Mouse (Mus musculus) hindbrain, embryonic 11.5 days (tissue): ENCODE data around the gene Ror1. TPM values are rescaled to one million over a fixed set of nuclear protein-coding genes. Genes with fewer than 3 reads are reported as not detected.

Experiments
- ATAC-seq: fragments of 200-750 bp; cut with Nextera tagmentation; 2 replicates; pipeline ENCODE4 v1.8.0; 2017; ENCODE audit warnings: mild to moderate bottlenecking, moderate TSS enrichment, moderate library complexity; ENCODE audit not compliant: low FRiP score
- DNase-seq: peaks from one replicate; pipeline ENCODE4 v3.0.0-alpha.2; 2015; ENCODE audit warnings: low spot score
- H3K27ac ChIP-seq: fragments of 300-500 bp; sonication (generic); 2 replicates; pipeline ENCODE4 v1.5.1; 2014; ENCODE audit warnings: mild to moderate bottlenecking, low read depth, low read length
- H3K27me3 ChIP-seq: fragments of 300-500 bp; sonication (generic); 2 replicates; pipeline ENCODE4 v1.6.1; 2014; ENCODE audit warnings: mild to moderate bottlenecking, low read length, moderate library complexity, mixed read lengths; ENCODE audit not compliant: control insufficient read depth, insufficient read depth
- H3K36me3 ChIP-seq: fragments of 300-500 bp; sonication (generic); 2 replicates; pipeline ENCODE4 v1.6.1; 2014; ENCODE audit warnings: mild to moderate bottlenecking, low read length, moderate library complexity, mixed read lengths; ENCODE audit not compliant: control insufficient read depth, insufficient read depth
- H3K4me1 ChIP-seq: fragments of 300-500 bp; sonication (generic); replicated peaks from 2 replicates; pipeline ENCODE4 v1.6.1; 2014; ENCODE audit warnings: low read length, mixed read lengths; ENCODE audit not compliant: control insufficient read depth, insufficient read depth
- H3K4me2 ChIP-seq: fragments of 300-500 bp; sonication (generic); replicated peaks from 2 replicates; pipeline ENCODE4 v1.6.1; 2014; ENCODE audit warnings: mild to moderate bottlenecking, low read depth, low read length
- H3K4me3 ChIP-seq: fragments of 300-500 bp; sonication (generic); 2 replicates; pipeline ENCODE4 v1.5.1; 2014; ENCODE audit warnings: low read depth, low read length
- H3K9ac ChIP-seq: fragments of 300-500 bp; sonication (generic); 2 replicates; pipeline ENCODE4 v1.6.1; 2014; ENCODE audit warnings: low read depth, low read length
- H3K9me3 ChIP-seq: fragments of 300-500 bp; sonication (generic); 2 replicates; pipeline ENCODE4 v1.6.1; 2016; ENCODE audit warnings: low read length; ENCODE audit not compliant: control insufficient read depth
- WGBS: fragments of 180-500 bp; shearing (Covaris S2); extraction: QIAGEN DNeasy Blood & Tissue Kit; methylation state at CpG from one replicate; pipeline ENCODE4 v1.1.7; 2014; 5-methylcytosine and 5-hydroxymethylcytosine counted together
- polyA plus RNA-seq: library from polyadenylated mRNA; unstranded; fragments of >200 nt; fragmentation: Nextera tagmentation; extraction: Ambion mirVana; gene quantifications from 2 replicates; pipeline ENCODE4 v1.2.1, GENCODE M21; 2014

Ror1 gene
- polyA plus RNA-seq, 1 experiment from 2014 or later: 5.7 TPM

DNA sequence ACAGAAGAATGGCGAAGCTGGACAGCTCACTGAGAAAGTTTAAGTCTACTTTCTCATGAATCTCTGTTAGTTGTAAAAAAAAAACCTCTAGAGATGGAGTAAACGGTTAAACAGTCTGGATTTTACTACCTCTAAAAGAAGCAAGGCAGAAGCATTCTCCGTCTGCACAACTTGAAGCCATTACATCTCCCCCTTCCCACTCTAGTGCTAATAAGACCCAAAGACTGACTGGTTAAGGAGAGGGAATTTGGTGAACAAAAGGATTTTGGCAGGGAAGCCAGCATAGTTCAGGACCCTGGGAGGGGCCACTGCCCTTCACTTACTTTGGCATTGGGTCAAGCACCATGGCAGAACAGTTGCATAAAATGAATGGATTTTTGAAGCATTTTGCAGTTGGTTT lies 35.8 kb upstream of the Ror1 start:
- H3K4me1 ChIP-seq: no peaks in the 10 kb centered on the region
- H3K4me3 ChIP-seq: no peak overlapping the region
- H3K36me3 ChIP-seq: no peaks in the 10 kb centered on the region
- H3K27me3 ChIP-seq: no peaks in the 10 kb centered on the region
- WGBS: 62% methylated on average over 3 of the region's 3 CpGs
- H3K9ac ChIP-seq: no peak overlapping the region
- H3K4me2 ChIP-seq: no peak overlapping the region
- H3K9me3 ChIP-seq: no peaks in the 10 kb centered on the region
- no peak overlapping the region for H3K27ac ChIP-seq
- DNase-seq (no peak), ATAC-seq (no peak)

DNA sequence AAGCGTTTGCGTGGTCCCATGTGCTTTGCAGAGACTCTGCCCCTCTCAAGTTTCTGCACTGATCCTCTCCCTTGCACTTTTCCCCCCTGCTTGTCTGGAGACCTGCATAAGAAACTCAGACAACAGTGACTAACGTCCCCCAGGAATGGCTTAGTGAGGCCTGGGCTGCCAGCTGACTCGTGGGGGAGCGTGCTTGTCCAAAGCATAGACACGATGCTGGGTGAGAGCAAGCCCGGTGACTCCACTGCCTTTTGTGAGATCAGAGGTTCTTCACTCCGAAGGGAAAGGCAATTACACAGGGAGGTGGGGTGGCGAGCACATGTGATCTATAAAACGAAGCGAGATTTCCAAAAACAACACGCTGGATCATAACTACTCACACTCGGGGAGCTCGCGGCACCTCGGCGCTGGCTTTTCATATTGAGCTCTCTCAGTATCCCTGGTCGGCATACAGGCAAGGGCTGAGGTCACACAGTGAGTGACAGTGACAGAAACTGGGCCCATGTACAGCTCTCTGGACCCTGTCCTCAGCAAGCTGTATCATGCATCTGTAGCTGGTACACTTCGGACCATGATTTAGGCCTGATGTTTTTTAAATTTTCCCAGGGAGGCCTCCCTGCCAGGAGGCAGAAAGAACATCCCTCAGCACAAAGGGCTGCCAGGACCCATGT lies 34.1 kb upstream of the Ror1 start:
- Histone ChIP-seq H3K4me2 (no peak overlapping the region), H3K4me1 (no peaks in the 10 kb centered on the region), H3K27ac (no peak overlapping the region), H3K27me3 (no peaks in the 10 kb centered on the region), H3K9ac (no peak overlapping the region), H3K4me3 (no peak overlapping the region), H3K9me3 (no peaks in the 10 kb centered on the region), H3K36me3 (no peaks in the 10 kb centered on the region)
- no peak for DNase-seq
- 71% methylated on average over 19 of the region's 19 CpGs for WGBS
- no peak for ATAC-seq

DNA sequence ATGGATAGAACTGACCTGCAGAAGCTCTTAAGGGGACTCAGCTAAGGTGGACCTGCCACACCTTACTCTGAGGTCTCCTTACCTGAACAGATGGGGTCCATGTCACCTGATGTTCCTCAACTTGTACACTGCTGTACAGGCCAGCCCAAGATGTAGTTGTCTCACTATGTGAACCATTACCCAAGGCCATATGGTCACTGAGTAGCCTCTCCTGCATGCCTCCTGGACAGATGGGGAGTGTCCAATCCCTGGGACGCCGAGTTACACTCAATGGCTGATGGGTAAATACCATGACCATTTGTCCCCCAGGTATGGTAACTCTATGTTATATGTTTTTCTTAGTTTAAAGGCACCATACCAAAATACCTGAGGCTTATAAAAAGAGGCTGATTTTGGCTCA lies 29.9 kb upstream of the Ror1 start:
- no peak overlapping the region for H3K27ac ChIP-seq
- no peaks in the 10 kb centered on the region for H3K9me3 ChIP-seq
- no peaks in the 10 kb centered on the region for H3K36me3 ChIP-seq
- no peak overlapping the region for H3K4me3 ChIP-seq
- H3K27me3 ChIP-seq: no peaks in the 10 kb centered on the region
- no peak overlapping the region for H3K9ac ChIP-seq
- DNase-seq (no peak), ATAC-seq (no peak)
- H3K4me2 ChIP-seq: no peak overlapping the region
- 84% methylated on average over 2 of the region's 2 CpGs for WGBS
- no peaks in the 10 kb centered on the region for H3K4me1 ChIP-seq

DNA sequence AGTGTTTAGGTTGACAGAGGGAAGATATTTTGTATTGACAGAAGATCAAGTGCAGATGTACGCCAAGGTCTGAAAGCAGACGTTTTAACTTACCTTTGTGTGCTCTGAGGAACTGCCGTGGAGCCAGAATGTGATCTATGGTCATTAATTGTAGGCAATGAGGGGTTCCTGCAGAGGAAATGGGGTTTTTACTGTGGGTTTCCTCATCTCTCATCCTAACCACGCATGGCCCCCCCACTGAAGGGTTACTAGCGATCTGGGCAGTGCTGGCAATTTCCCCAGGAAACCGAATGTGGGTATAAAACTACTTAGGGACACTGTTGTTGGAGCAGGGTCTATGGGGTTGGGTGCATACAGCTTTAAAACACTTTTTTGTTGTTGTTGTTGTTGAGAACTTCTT lies 25.5 kb upstream of the Ror1 start:
- H3K27me3 ChIP-seq: no peaks in the 10 kb centered on the region
- 79% methylated on average over 6 of the region's 6 CpGs for WGBS
- H3K9ac ChIP-seq: no peak overlapping the region
- DNase-seq: no peak
- no peaks in the 10 kb centered on the region for H3K4me1 ChIP-seq
- no peaks in the 10 kb centered on the region for H3K36me3 ChIP-seq
- H3K27ac ChIP-seq: no peak overlapping the region
- no peak overlapping the region for H3K4me2 ChIP-seq
- no peak overlapping the region for H3K4me3 ChIP-seq
- ATAC-seq: no peak
- H3K9me3 ChIP-seq: no peaks in the 10 kb centered on the region

DNA sequence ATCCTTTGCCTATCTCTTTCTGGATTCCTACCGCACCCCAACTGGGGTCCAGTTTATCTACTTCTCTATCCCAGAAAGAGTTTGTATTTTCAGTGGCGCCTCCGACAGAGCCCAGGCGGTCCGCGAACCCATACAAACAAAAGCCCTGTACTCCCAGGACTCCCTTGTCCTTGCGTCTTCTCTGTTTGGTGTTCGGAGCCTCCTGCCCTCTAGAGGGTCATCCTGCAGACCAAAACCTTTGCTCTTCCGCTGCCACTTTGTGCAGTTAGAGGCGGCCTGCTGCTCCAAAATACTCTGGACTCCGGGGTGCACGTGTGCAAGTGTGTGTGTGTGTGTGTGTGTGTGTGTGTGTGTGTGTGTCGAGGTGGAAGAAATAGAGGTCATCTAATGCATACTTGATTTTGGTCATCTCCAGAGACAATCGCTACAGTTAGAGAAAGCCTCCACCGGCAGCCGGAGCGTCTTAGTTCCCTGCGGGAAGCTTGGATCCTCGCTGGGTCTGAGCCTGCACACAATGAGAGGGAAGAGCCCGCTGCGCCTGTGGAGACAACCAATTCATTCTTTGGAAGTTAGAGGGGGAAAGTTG lies 1.1 kb downstream of the Ror1 start:
- Histone ChIP-seq H3K4me1 (no peaks in the 10 kb centered on the region), H3K36me3 (no peaks in the 10 kb centered on the region), H3K9ac (peak overlapping the region; percentile 75), H3K4me3 (peak overlapping the region; percentile 74), H3K27me3 (no peaks in the 10 kb centered on the region), H3K27ac (no peak overlapping the region), H3K9me3 (no peaks in the 10 kb centered on the region), H3K4me2 (peak overlapping the region; percentile 94)
- DNase-seq (peak; percentile 56), ATAC-seq (peak; percentile 8; the same call in 1 of the 2 replicates)
- under 1% methylated on average over 21 of the region's 21 CpGs for WGBS

DNA sequence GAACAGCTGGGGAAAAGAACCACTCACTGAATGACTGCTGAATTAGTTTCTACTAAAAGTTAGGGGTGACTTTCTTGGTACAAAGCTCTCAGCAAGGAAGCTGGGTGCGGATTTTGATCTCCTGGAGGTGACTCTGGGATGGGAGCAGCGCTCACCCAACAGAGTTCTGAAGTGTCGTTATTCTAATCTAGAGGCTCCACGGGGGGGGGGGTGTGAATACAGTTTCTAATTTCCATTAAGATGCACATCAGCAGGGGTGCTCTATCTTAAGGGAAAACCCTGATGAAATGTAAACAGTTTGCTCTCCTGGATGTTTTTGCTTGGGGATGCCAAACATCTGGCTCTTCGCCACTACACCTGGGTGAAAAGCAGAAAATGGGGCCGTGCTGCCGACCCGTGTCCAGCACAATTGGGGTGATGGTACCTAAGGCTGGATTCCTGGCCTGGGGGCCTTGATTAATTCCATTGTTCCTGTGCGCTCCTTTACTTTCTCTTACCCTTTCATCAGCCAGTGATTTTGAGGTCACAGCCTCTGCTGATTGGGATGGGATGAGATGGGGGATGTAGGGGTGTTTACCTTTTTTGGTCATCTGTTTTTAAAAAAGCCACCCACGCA lies 1.9 kb downstream of the Ror1 start:
- Histone ChIP-seq H3K27ac (no peak overlapping the region), H3K36me3 (no peaks in the 10 kb centered on the region), H3K9me3 (no peaks in the 10 kb centered on the region), H3K4me3 (peak overlapping the region; percentile 74), H3K9ac (no peak overlapping the region), H3K4me1 (no peaks in the 10 kb centered on the region), H3K4me2 (peak overlapping the region; percentile 94), H3K27me3 (no peaks in the 10 kb centered on the region)
- WGBS: 13% methylated on average over 10 of the region's 10 CpGs
- ATAC-seq: no peak
- no peak for DNase-seq

DNA sequence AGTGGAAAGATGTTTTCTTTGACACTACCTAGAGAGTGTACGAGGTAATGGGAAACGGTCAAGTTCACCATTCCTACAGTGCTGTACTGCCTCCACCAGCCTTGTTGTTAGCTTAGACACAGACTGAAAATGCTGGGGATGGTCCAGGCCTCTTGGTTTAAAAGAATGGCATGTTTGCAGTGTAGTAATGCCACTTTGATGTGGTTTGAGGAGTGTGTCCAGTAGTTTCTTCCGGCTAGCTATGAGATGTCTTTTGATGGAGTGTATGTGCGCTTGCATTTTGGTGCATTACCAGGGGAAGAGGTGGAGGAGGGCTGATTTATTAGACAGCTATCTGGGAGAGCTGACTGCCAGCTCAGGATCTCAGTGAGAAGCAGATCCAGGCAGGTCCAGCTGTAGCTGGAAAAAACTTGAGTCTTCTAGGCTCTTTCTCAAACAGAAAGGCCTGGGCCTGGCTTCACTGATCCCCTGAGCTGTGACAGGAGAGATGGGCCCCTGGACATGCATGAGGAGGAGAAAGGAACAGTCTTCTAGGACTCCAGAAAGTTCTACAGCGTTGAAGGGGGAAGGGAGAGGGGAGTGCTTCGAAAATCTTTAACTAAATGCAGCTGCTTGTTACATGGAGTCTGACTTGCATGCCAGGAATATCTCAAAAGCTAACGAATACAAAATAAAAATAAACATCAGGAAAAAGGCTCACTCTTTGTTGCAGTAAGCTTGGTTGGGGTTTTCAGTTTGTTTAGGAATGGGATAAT lies 5.7 kb downstream of the Ror1 start:
- Histone ChIP-seq H3K27ac (no peak overlapping the region), H3K4me1 (no peaks in the 10 kb centered on the region), H3K9ac (no peak overlapping the region), H3K27me3 (no peaks in the 10 kb centered on the region), H3K4me2 (no peak overlapping the region), H3K9me3 (no peaks in the 10 kb centered on the region), H3K4me3 (no peak overlapping the region), H3K36me3 (no peaks in the 10 kb centered on the region)
- DNase-seq (no peak), ATAC-seq (no peak)
- 80% methylated on average over 7 of the region's 7 CpGs for WGBS

DNA sequence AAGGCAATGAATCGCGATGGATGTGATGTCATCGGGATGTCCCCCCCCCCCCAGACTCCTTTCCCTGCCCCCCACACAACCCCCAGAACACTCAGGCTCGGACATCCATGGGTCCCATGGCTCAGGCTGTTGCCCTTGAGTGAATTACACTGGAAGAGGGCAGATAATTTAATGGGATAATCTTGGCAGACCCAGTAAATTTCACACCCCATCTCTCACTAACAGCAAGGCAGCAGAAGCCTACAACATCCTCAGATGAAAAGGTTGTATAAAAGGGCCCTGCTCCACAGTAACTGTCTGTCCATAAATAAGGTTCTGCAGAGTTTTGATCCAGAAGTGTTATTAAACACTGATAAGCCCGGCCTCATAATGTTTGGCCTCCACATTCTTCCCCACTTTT lies 6.3 kb downstream of the Ror1 start:
- H3K9me3 ChIP-seq: no peaks in the 10 kb centered on the region
- H3K27ac ChIP-seq: no peak overlapping the region
- no peaks in the 10 kb centered on the region for H3K36me3 ChIP-seq
- H3K4me3 ChIP-seq: no peak overlapping the region
- DNase-seq: no peak
- WGBS: 76% methylated on average over 5 of the region's 5 CpGs
- ATAC-seq: no peak
- H3K4me1 ChIP-seq: no peaks in the 10 kb centered on the region
- no peak overlapping the region for H3K4me2 ChIP-seq
- H3K27me3 ChIP-seq: no peaks in the 10 kb centered on the region
- no peak overlapping the region for H3K9ac ChIP-seq
